Mouse (Mus musculus) stomach, postnatal 0 days (tissue): ENCODE measurements around the gene Gm2431. TPM values are rescaled to one million over a fixed set of nuclear protein-coding genes. Genes with fewer than 3 reads are reported as not detected.

Source experiments
- ATAC-seq: fragments of 200-750 bp; cut with Nextera tagmentation; 2 replicates; pipeline ENCODE4 v1.8.0; 2017; ENCODE audit not compliant: low FRiP score, low TSS enrichment
- DNase-seq: peaks from one replicate; pipeline ENCODE4 v3.0.0-alpha.2; 2016; ENCODE audit warnings: low spot score
- H3K27ac ChIP-seq: fragments of 300-500 bp; sonication (generic); replicated peaks from 2 replicates; pipeline ENCODE4 v1.5.1; 2014; ENCODE audit warnings: mild to moderate bottlenecking, control low read depth
- H3K27me3 ChIP-seq: fragments of 300-500 bp; sonication (generic); 2 replicates; pipeline ENCODE4 v1.6.1; 2014; ENCODE audit warnings: low read length; ENCODE audit not compliant: control insufficient read depth, insufficient read depth
- H3K36me3 ChIP-seq: fragments of 300-500 bp; sonication (generic); 2 replicates; pipeline ENCODE4 v1.6.1; 2014; ENCODE audit warnings: low read length, mixed read lengths; ENCODE audit not compliant: control insufficient read depth, insufficient read depth
- H3K4me1 ChIP-seq: fragments of 300-500 bp; sonication (generic); replicated peaks from 2 replicates; pipeline ENCODE4 v1.6.1; 2014; ENCODE audit warnings: antibody characterized with exemption; ENCODE audit not compliant: control insufficient read depth, insufficient read depth
- H3K4me2 ChIP-seq: fragments of 300-500 bp; sonication (generic); replicated peaks from 2 replicates; pipeline ENCODE4 v1.6.1; 2014; ENCODE audit warnings: low read depth, mild to moderate bottlenecking, control low read depth, moderate library complexity
- H3K4me3 ChIP-seq: fragments of 300-500 bp; sonication (generic); 2 replicates; pipeline ENCODE4 v1.5.1; 2014; ENCODE audit warnings: low read depth, low read length, control low read depth
- H3K9ac ChIP-seq: fragments of 300-500 bp; sonication (generic); 2 replicates; pipeline ENCODE4 v1.6.1; 2014; ENCODE audit warnings: mild to moderate bottlenecking, low read length, control low read depth, mixed read lengths
- H3K9me3 ChIP-seq: fragments of 300-500 bp; sonication (generic); 2 replicates; pipeline ENCODE4 v1.6.1; 2016; ENCODE audit warnings: low read length; ENCODE audit not compliant: control insufficient read depth
- CTCF ChIP-seq: IDR thresholded peaks from 2 replicates; pipeline ENCODE4 v1.5.1; 2016; ENCODE audit warnings: antibody characterized with exemption, low read depth, mild to moderate bottlenecking, moderate library complexity
- EP300 ChIP-seq: optimal IDR thresholded peaks from 2 replicates; pipeline ENCODE3; 2016; ENCODE audit warnings: antibody characterized with exemption
- WGBS: fragments of 180-500 bp; shearing (Covaris S2); extraction: QIAGEN DNeasy Blood & Tissue Kit; methylation state at CpG from one replicate; pipeline ENCODE4 v1.1.7; 2014; 5-methylcytosine and 5-hydroxymethylcytosine counted together
- polyA plus RNA-seq: library from polyadenylated mRNA; unstranded; fragments of >200 nt; fragmentation: Nextera tagmentation; extraction: Ambion mirVana; gene quantifications from 2 replicates; pipeline ENCODE4 v1.2.1, GENCODE M21; 2015

Gene Gm2431
- polyA plus RNA-seq, 1 experiment from 2014 or later, result not detected

- WGBS, result 68% methylated on average over 1 of the region's 1 CpGs
- H3K36me3 ChIP-seq, result no peaks in the 10 kb centered on the region
These were observed 46.6 kb downstream of the Gm2431 start, which contains the start of gene Gm7579 for GRCm38 (mm10) chr7:142211559-142211958. Gene Gm7579 (plus strand): TSS chr7:142211859.

More at GRCm38 (mm10) chr7:142211559-142211958, 46.6 kb downstream of the Gm2431 start, which contains the start of gene Gm7579:
- H3K9ac ChIP-seq, result no peak within 1 kb of the TSS
- H3K4me3 ChIP-seq, result no peak within 1 kb of the TSS
- no peak within 1 kb of the TSS for H3K27ac ChIP-seq
- H3K4me2 ChIP-seq, result no peak within 1 kb of the TSS
- no peaks in the 10 kb centered on the region for H3K27me3 ChIP-seq
- no peak for TF ChIP-seq EP300
- TF ChIP-seq CTCF, result no peak
- no peaks in the 10 kb centered on the region for H3K9me3 ChIP-seq
- no peaks in the 10 kb centered on the region for H3K4me1 ChIP-seq
- DNase-seq (no peak), ATAC-seq (no peak)

Other genes with a start within 250 kb of the Gm2431 start
- gene Mob2, start 197.3 kb downstream of the Gm2431 start, polyA plus RNA-seq, result 61.5 and 65.8 TPM in 2 replicates
- gene Dusp8, start 162.5 kb downstream of the Gm2431 start, polyA plus RNA-seq, result 3.6 and 5.6 TPM in 2 replicates
- gene Gm45618, start 137.6 kb downstream of the Gm2431 start, polyA plus RNA-seq, result not detected in 2 replicates
- gene Gm39115, start 122.3 kb downstream of the Gm2431 start, polyA plus RNA-seq, result not detected in 2 replicates
- not detected in 2 replicates for gene Gm45337, start 113.7 kb downstream of the Gm2431 start, polyA plus RNA-seq
- not detected in 2 replicates for gene Gm29735, start 101.2 kb downstream of the Gm2431 start, polyA plus RNA-seq
- gene Gm4553, start 92.6 kb downstream of the Gm2431 start, polyA plus RNA-seq, result not detected in 2 replicates
- not detected in 2 replicates for gene Krtap5-2, start 82.3 kb downstream of the Gm2431 start, polyA plus RNA-seq
- gene Gm10153, start 68.0 kb downstream of the Gm2431 start, polyA plus RNA-seq, result not detected in 2 replicates
- not detected in 2 replicates for gene Krtap5-3, start 57.0 kb downstream of the Gm2431 start, polyA plus RNA-seq
- not detected in 2 replicates for gene Gm7579, start 46.5 kb downstream of the Gm2431 start, polyA plus RNA-seq
- not detected in 2 replicates for gene Krtap5-5, start 28.4 kb downstream of the Gm2431 start, polyA plus RNA-seq
- not detected in 2 replicates for gene Gm40460, start 17.3 kb downstream of the Gm2431 start, polyA plus RNA-seq
- gene Gm4559, start 16.0 kb upstream of the Gm2431 start, polyA plus RNA-seq, result not detected in 2 replicates
- gene Krtap5-1, start 38.8 kb upstream of the Gm2431 start, polyA plus RNA-seq, result not detected in 2 replicates
- not detected in 2 replicates for gene Krtap5-4, start 45.2 kb upstream of the Gm2431 start, polyA plus RNA-seq
- gene Ifitm10, start 115.4 kb upstream of the Gm2431 start, polyA plus RNA-seq, result 9.9 and 12.0 TPM in 2 replicates
- 0.80 and 0.81 TPM in 2 replicates for gene Gm49369, start 124.3 kb upstream of the Gm2431 start, polyA plus RNA-seq
- gene Ctsd, start 129.7 kb upstream of the Gm2431 start, polyA plus RNA-seq, result 798 and 841 TPM in 2 replicates
- gene Syt8, start 176.5 kb upstream of the Gm2431 start, polyA plus RNA-seq, result 70.7 and 78.9 TPM in 2 replicates
- gene Tnni2, start 183.5 kb upstream of the Gm2431 start, polyA plus RNA-seq, result 19.1 and 19.6 TPM in 2 replicates
- gene Lsp1, start 202.5 kb upstream of the Gm2431 start, polyA plus RNA-seq, result 107 and 110 TPM in 2 replicates
- 8.0 and 11.7 TPM in 2 replicates for gene Tnnt3, start 240.5 kb upstream of the Gm2431 start, polyA plus RNA-seq